Comparison of ENCODE assay signal across 7 mouse cellular contexts in the genomic region with DNA sequence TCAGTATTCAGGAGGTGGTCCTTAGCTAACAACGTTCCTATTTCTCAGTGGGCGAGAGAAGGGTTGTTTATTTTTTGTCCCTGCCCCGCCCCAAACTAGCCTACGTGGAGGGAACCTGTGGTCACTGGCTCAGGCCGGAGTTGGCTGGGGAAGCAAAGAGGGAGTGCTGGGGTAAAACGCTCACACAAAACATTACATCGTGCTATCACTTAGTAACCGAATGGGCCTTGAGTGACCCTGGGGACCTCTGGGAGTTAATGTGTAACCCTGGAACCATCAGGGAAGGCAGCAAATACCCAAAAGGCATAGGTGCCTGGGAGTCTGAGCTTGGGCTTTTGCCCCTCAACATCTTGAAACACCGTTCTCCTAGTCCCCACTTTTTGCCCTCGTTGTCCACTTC. TPM values are rescaled to one million over a fixed set of nuclear protein-coding genes. Genes with fewer than 3 reads are reported as not detected.
DNase-seq lines count a peak whose midpoint lies in the region; ATAC-seq and TF ChIP-seq lines count a peak whose summit lies in the region.

No protein-coding gene starts in this region.

- in situ Hi-C loops in ES-E14 (cut with MboI; ENCODE audit: low sequenced_read_pairs in 2 of 2, unreplicated experiment in 2 of 2), result no loop called here

- H3K36me3 ChIP-seq in ES-E14 (ENCODE audit: control insufficient read depth, insufficient read depth, low read length, poor library complexity, severe bottlenecking), result peaks cover 29% of the 10 kb centered on the region
- peaks cover 32% of the 10 kb centered on the region for H3K36me3 ChIP-seq in forebrain, embryonic 13.5 days (ENCODE audit: poor library complexity, severe bottlenecking)
- H3K36me3 ChIP-seq in kidney, postnatal 0 days (ENCODE audit: insufficient read depth, low read length), result peaks cover 20% of the 10 kb centered on the region; the same call in 1 of the 2 replicates

- peak; percentile 85 for DNase-seq in 3T3-L1 (ENCODE audit: low read depth, low spot score)
- no peak for DNase-seq in ES-E14 (ENCODE audit: low read depth, low spot score)
- DNase-seq in kidney, postnatal 0 days (ENCODE audit: low spot score), result peak; percentile 70
- peak; percentile 64 to 65 for DNase-seq in lung, postnatal 4 days
- DNase-seq in urinary bladder, adult 18-20 months (ENCODE audit: low spot score in 2 of 2), result no peak
- DNase-seq in testis, postnatal 14 days (ENCODE audit: low spot score), result no peak

- H3K4me3 ChIP-seq in ES-E14 (ENCODE audit: insufficient read depth in 1 of 2, low read depth in 1 of 2, low read length in 2 of 2, poor library complexity in 1 of 2, severe bottlenecking in 1 of 2), result peak overlapping the region; percentile 88 to 90
- H3K4me3 ChIP-seq in forebrain, embryonic 13.5 days, result peak overlapping the region; percentile 61
- H3K4me3 ChIP-seq in kidney, postnatal 0 days (replicated peaks; ENCODE audit: low read depth, low read length), result peak overlapping the region; percentile 52

- H3K4me1 ChIP-seq in ES-E14 (ENCODE audit: control insufficient read depth in 2 of 2, insufficient read depth in 2 of 2, low read length in 2 of 2, poor library complexity in 1 of 2), result peaks cover 0 to 4% of the 10 kb centered on the region in 2 experiments; a peak in 1 of 4 replicates
- H3K4me1 ChIP-seq in forebrain, embryonic 13.5 days, result peaks cover 61% of the 10 kb centered on the region
- H3K4me1 ChIP-seq in kidney, postnatal 0 days (replicated peaks; ENCODE audit: insufficient read depth, low read length), result peaks cover 27% of the 10 kb centered on the region

- H3K27ac ChIP-seq in ES-E14 (ENCODE audit: insufficient read depth, low read depth, low read length, poor library complexity, severe bottlenecking), result peak overlapping the region; percentile 17; the same call in 1 of the 2 replicates
- H3K27ac ChIP-seq in forebrain, embryonic 13.5 days, result peak overlapping the region; percentile 93; the same call in 1 of the 2 replicates
- H3K27ac ChIP-seq in kidney, postnatal 0 days, result peak overlapping the region; percentile 96

- 2% methylated on average over 10 of the region's 10 CpGs for WGBS in forebrain, embryonic 13.5 days
- under 1% methylated on average over 10 of the region's 10 CpGs for WGBS in kidney, postnatal 0 days

- ATAC-seq in forebrain, embryonic 13.5 days, result 0 out of 2 replicates have a peak, but pooled peaks have one; percentile 1
- peak; percentile 74 for ATAC-seq in kidney, postnatal 0 days (replicated peaks; ENCODE audit: low FRiP score, low read depth)

- no peaks in the 10 kb centered on the region for H3K27me3 ChIP-seq in forebrain, embryonic 13.5 days
- H3K27me3 ChIP-seq in kidney, postnatal 0 days (ENCODE audit: insufficient read depth, low read length), result no peaks in the 10 kb centered on the region

- TF ChIP-seq CTCF in kidney, postnatal 0 days (IDR thresholded peaks at IDR 0.05; ENCODE audit: low read depth), result no peak

- H3K9me3 ChIP-seq in ES-E14 (ENCODE audit: control insufficient read depth, insufficient read depth, low read depth, low read length), result no peaks in the 10 kb centered on the region
- H3K9me3 ChIP-seq in forebrain, embryonic 13.5 days (replicated peaks), result no peaks in the 10 kb centered on the region
- H3K9me3 ChIP-seq in kidney, postnatal 0 days (replicated peaks; ENCODE audit: low read length), result no peaks in the 10 kb centered on the region

- H3K4me2 ChIP-seq in forebrain, embryonic 13.5 days, result peak overlapping the region; percentile 86
- peak overlapping the region; percentile 89 for H3K4me2 ChIP-seq in kidney, postnatal 0 days (ENCODE audit: low read length)

- H3K9ac ChIP-seq in ES-E14 (ENCODE audit: insufficient read depth, low read depth, low read length, poor library complexity, severe bottlenecking), result peak overlapping the region; percentile 77
- peak overlapping the region; percentile 74 for H3K9ac ChIP-seq in forebrain, embryonic 13.5 days
- H3K9ac ChIP-seq in kidney, postnatal 0 days (ENCODE audit: low read depth, low read length), result peak overlapping the region; percentile 29; the same call in 1 of the 2 replicates

TF ChIP-seq in ES-E14, 5 proteins besides CTCF, POLR2A, EP300 and RAD21:
- TF ChIP-seq CHD2 (IDR thresholded peaks at IDR 0.05; ENCODE audit: low read depth, low read length) (no peak), ZC3H11A (IDR thresholded peaks at IDR 0.05; ENCODE audit: borderline replicate concordance, low read depth, low read length) (no peak), MAFK (IDR thresholded peaks at IDR 0.05; ENCODE audit: insufficient read depth, low read depth, low read length) (no peak), ZNF384 (IDR thresholded peaks at IDR 0.05; ENCODE audit: low read depth, low read length) (no peak), HCFC1 (IDR thresholded peaks at IDR 0.05; ENCODE audit: borderline replicate concordance, insufficient read depth, low read length) (no peak)

RNA-seq across cellular contexts. Expression of a gene that starts 0.9 kb away (rescaled TPM):
- total RNA-seq in ES-E14 (2012; rRNA removed), result 75.6 and 78.6 TPM in 2 replicates
- polyA plus RNA-seq in forebrain, embryonic 13.5 days (2015; fragmentation: Nextera tagmentation; extraction: Ambion mirVana), result 4.7 and 7.6 TPM in 2 replicates
- polyA plus RNA-seq in kidney, postnatal 0 days (2015; fragmentation: Nextera tagmentation; extraction: Ambion mirVana), result 43.4 and 46.6 TPM in 2 replicates

RNA-seq across cellular contexts. Expression of a gene that starts 1.0 kb away (rescaled TPM):
- 15.3 and 25.4 TPM in 2 replicates for total RNA-seq in ES-E14 (2012; rRNA removed)
- 5.4 and 8.7 TPM in 2 replicates for polyA plus RNA-seq in forebrain, embryonic 13.5 days (2015; fragmentation: Nextera tagmentation; extraction: Ambion mirVana)
- polyA plus RNA-seq in kidney, postnatal 0 days (2015; fragmentation: Nextera tagmentation; extraction: Ambion mirVana), result 18.2 and 19.9 TPM in 2 replicates

RNA-seq across cellular contexts. Expression of a gene that starts 5.9 kb away (rescaled TPM):
- total RNA-seq in ES-E14 (2012; rRNA removed), result 2,611 and 2,664 TPM in 2 replicates
- polyA plus RNA-seq in forebrain, embryonic 13.5 days (2015; fragmentation: Nextera tagmentation; extraction: Ambion mirVana), result 970 and 1,119 TPM in 2 replicates
- polyA plus RNA-seq in kidney, postnatal 0 days (2015; fragmentation: Nextera tagmentation; extraction: Ambion mirVana), result 1,409 and 1,636 TPM in 2 replicates

RNA-seq across cellular contexts. Expression of a gene that starts 10.8 kb away (rescaled TPM):
- total RNA-seq in ES-E14 (2012; rRNA removed), result 33.8 and 36.1 TPM in 2 replicates
- 39.7 and 42.1 TPM in 2 replicates for polyA plus RNA-seq in forebrain, embryonic 13.5 days (2015; fragmentation: Nextera tagmentation; extraction: Ambion mirVana)
- polyA plus RNA-seq in kidney, postnatal 0 days (2015; fragmentation: Nextera tagmentation; extraction: Ambion mirVana), result 129 and 131 TPM in 2 replicates

RNA-seq across cellular contexts. Expression of a gene that starts 12.0 kb away (rescaled TPM):
- 74.4 and 78.2 TPM in 2 replicates for total RNA-seq in ES-E14 (2012; rRNA removed)
- polyA plus RNA-seq in forebrain, embryonic 13.5 days (2015; fragmentation: Nextera tagmentation; extraction: Ambion mirVana), result 114 and 121 TPM in 2 replicates
- polyA plus RNA-seq in kidney, postnatal 0 days (2015; fragmentation: Nextera tagmentation; extraction: Ambion mirVana), result 79.2 and 79.6 TPM in 2 replicates

Comparison
In these comparisons a context has a peak if more than half of its experiments do, and no peak if none do; other contexts are left out.
1. DNase-seq: peak in 3T3-L1 (single experiment), kidney, postnatal 0 days (single experiment) and lung, postnatal 4 days (2 of 2); none in ES-E14 (single experiment), urinary bladder, adult 18-20 months (0 of 2) and testis, postnatal 14 days (single experiment).
2. H3K27ac ChIP-seq: peak in every context shown above with its lines; median percentile 96 in kidney, postnatal 0 days; 93 in forebrain, embryonic 13.5 days; 17 in ES-E14.
3. Peak in every context shown above with its lines, with median percentiles within 50 percentile points of each other: H3K4me3 ChIP-seq and H3K9ac ChIP-seq.